Mouse (Mus musculus) stomach, embryonic 16.5 days (tissue): ENCODE data around the gene Lpar2. TPM values are rescaled to one million over a fixed set of nuclear protein-coding genes. Genes with fewer than 3 reads are reported as not detected.

Experiments
- ATAC-seq: fragments of 200-750 bp; cut with Nextera tagmentation; 2 replicates; pipeline ENCODE4 v1.8.0; 2017; ENCODE audit warnings: moderate number of reproducible peaks, moderate TSS enrichment; ENCODE audit not compliant: insufficient read depth, low FRiP score
- H3K27ac ChIP-seq: fragments of 300-500 bp; sonication (generic); 2 replicates; pipeline ENCODE4 v1.5.1; 2014; ENCODE audit warnings: low read length
- H3K27me3 ChIP-seq: fragments of 300-500 bp; sonication (generic); 2 replicates; pipeline ENCODE4 v1.6.1; 2014; ENCODE audit warnings: low read length, control low read depth, mixed read lengths; ENCODE audit not compliant: control insufficient read depth, insufficient read depth
- H3K36me3 ChIP-seq: fragments of 300-500 bp; sonication (generic); 2 replicates; pipeline ENCODE4 v1.6.1; 2014; ENCODE audit warnings: low read length; ENCODE audit not compliant: control insufficient read depth, insufficient read depth
- H3K4me1 ChIP-seq: fragments of 300-500 bp; sonication (generic); 2 replicates; pipeline ENCODE4 v1.6.1; 2014; ENCODE audit warnings: low read length, control low read depth, mixed read lengths; ENCODE audit not compliant: control insufficient read depth, insufficient read depth
- H3K4me2 ChIP-seq: fragments of 300-500 bp; sonication (generic); 2 replicates; pipeline ENCODE4 v1.6.1; 2014; ENCODE audit warnings: low read depth, low read length, mixed read lengths
- H3K4me3 ChIP-seq: fragments of 300-500 bp; sonication (generic); replicated peaks from 2 replicates; pipeline ENCODE4 v1.5.1; 2014; ENCODE audit warnings: mild to moderate bottlenecking, low read length
- H3K9ac ChIP-seq: fragments of 300-500 bp; sonication (generic); 2 replicates; pipeline ENCODE4 v1.6.1; 2014; ENCODE audit warnings: low read length
- H3K9me3 ChIP-seq: fragments of 300-500 bp; sonication (generic); replicated peaks from 2 replicates; pipeline ENCODE4 v1.6.1; 2016; ENCODE audit warnings: low read length, control low read depth; ENCODE audit not compliant: control insufficient read depth
- WGBS: fragments of 180-500 bp; shearing (Covaris S2); extraction: QIAGEN DNeasy Blood & Tissue Kit; methylation state at CpG from one replicate; pipeline ENCODE4 v1.1.7; 2014; 5-methylcytosine and 5-hydroxymethylcytosine counted together
- polyA plus RNA-seq: library from polyadenylated mRNA; unstranded; fragments of >200 nt; fragmentation: Nextera tagmentation; extraction: Ambion mirVana; gene quantifications from 2 replicates; pipeline ENCODE4 v1.2.1, GENCODE M21; 2015

The Lpar2 gene
- polyA plus RNA-seq, 1 experiment from 2014 or later, result 0.35 TPM

GRCm38 (mm10) chr8:69849899-69850298 is 27.7 kb downstream of the Lpar2 start:
- Histone ChIP-seq H3K4me2 (no peak overlapping the region), H3K9me3 (no peaks in the 10 kb centered on the region), H3K36me3 (no peaks in the 10 kb centered on the region), H3K27ac (no peak overlapping the region), H3K9ac (no peak overlapping the region), H3K27me3 (no peaks in the 10 kb centered on the region), H3K4me1 (no peaks in the 10 kb centered on the region), H3K4me3 (no peak overlapping the region)
- 46% methylated on average over 3 of the region's 3 CpGs for WGBS
- no peak for ATAC-seq

GRCm38 (mm10) chr8:69850926-69851506 is 28.8 kb downstream of the Lpar2 start:
- 81% methylated on average over 7 of the region's 7 CpGs for WGBS
- Histone ChIP-seq H3K9ac (no peak overlapping the region), H3K27ac (no peak overlapping the region)

DNA sequence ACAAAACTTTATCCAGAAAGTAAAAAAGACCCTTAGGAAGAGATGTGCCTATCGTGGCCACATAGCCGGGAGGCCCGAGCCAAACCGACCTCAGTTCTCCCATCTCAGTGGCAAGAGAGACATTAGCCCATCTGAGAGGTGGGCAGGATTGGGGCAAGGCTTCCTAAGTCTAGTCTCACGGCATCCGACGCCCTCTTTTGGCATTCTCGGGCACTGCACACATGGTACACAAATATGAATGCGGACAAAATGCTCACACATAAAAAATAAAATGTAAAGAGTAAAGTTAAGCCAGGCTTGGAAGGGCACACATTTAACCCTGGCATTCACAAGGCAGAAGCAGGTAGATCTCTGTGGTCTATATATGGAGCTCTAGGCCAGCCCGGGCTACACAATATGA is 31.6 kb downstream of the Lpar2 start:
- 91% methylated on average over 10 of the region's 10 CpGs for WGBS
- no peaks in the 10 kb centered on the region for H3K27me3 ChIP-seq

More at GRCm38 (mm10) chr8:69850926-69851506, 28.8 kb downstream of the Lpar2 start:
- Histone ChIP-seq H3K9me3 (no peaks in the 10 kb centered on the region), H3K27me3 (no peaks in the 10 kb centered on the region), H3K36me3 (no peaks in the 10 kb centered on the region), H3K4me3 (no peak overlapping the region), H3K4me1 (no peaks in the 10 kb centered on the region), H3K4me2 (no peak overlapping the region)
- ATAC-seq, result no peak

DNA sequence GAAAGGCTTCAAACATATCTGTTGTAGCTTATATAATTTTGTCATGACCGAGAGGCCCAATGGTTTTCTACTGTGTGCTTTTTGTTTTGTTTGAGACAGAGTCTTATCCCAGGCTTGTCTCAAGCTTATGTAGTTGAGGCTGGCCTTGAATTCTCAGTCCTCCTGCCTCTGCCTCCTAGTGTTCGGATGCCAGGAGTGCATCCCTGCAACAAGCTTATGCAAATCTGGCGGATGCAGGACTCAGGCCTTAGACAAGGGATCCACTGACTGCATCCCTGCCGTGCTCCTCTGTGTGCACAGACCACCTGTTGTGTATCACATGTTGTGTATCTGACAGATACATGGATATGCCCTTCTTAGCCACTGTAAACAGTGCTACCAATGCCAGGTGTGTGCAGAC is 38.6 kb downstream of the Lpar2 start:
- H3K4me3 ChIP-seq, result no peak overlapping the region
- 63% methylated on average over 4 of the region's 4 CpGs for WGBS
- H3K9ac ChIP-seq, result no peak overlapping the region
- no peak overlapping the region for H3K4me2 ChIP-seq
- no peak overlapping the region for H3K27ac ChIP-seq
- no peaks in the 10 kb centered on the region for H3K4me1 ChIP-seq
- no peaks in the 10 kb centered on the region for H3K36me3 ChIP-seq
- no peaks in the 10 kb centered on the region for H3K9me3 ChIP-seq
- H3K27me3 ChIP-seq, result no peaks in the 10 kb centered on the region
- no peak for ATAC-seq

More for the DNA sequence above, 31.6 kb downstream of the Lpar2 start:
- Histone ChIP-seq H3K4me2 (no peak overlapping the region), H3K9ac (no peak overlapping the region), H3K36me3 (no peaks in the 10 kb centered on the region), H3K4me1 (no peaks in the 10 kb centered on the region), H3K27ac (no peak overlapping the region), H3K9me3 (no peaks in the 10 kb centered on the region), H3K4me3 (no peak overlapping the region)
- no peak for ATAC-seq

GRCm38 (mm10) chr8:69861251-69861650 is 39.0 kb downstream of the Lpar2 start:
- H3K4me1 ChIP-seq, result no peaks in the 10 kb centered on the region
- H3K36me3 ChIP-seq, result no peaks in the 10 kb centered on the region
- no peak overlapping the region for H3K4me2 ChIP-seq
- no peak overlapping the region for H3K27ac ChIP-seq
- H3K9ac ChIP-seq, result no peak overlapping the region
- H3K9me3 ChIP-seq, result no peaks in the 10 kb centered on the region
- no peak for ATAC-seq
- H3K4me3 ChIP-seq, result no peak overlapping the region
- no peaks in the 10 kb centered on the region for H3K27me3 ChIP-seq
- WGBS, result 63% methylated on average over 2 of the region's 2 CpGs

DNA sequence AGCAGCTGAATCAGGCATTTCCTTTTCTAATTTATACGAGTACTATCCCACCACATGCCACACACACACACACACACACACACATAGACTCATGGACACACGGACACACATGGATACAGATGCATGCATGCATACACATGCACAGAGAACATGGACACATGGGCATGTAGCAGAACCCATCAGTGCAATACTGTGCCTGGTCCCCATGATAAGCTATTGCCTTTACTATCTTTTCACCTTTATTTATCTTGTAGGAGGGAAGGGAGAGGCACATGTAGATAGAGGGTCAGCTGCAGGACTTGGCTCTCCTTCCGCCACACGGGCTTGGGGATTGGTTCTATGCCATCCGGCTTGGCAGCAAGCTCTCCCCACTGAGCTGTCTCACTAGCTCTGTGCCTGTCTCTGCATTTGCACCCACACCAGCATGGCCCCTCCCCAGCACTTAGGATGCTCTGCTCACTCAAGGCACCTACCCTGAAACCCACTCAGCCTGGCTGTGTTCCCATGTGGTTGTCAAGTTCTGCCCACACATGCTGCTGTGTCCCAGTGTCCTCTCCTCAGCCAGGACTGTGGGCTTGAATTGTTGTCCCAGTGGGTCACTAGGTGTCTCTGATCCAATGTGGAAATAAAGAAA is 41.3 kb downstream of the Lpar2 start:
- no peak for ATAC-seq

DNA sequence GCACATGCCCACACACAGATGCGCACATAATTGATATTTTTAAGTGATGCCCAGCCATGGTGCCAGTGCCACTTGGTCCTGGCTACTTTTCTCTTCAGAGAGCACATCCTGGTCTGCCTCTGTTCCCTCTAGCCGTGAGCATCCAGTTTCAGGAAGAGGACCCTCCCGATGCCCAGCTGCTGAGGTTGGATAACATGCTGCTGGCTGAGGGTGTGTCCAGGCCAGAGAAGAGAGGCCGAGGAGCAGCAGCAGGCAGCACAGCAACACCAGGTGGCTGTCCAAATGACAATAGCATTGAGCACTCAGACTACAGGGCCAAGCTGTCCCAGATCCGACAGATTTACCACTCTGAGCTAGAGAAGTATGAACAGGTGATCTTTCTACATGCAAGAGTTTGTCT is 42.0 kb downstream of the Lpar2 start:
- Histone ChIP-seq H3K27me3 (no peaks in the 10 kb centered on the region), H3K9ac (no peak overlapping the region), H3K4me3 (no peak overlapping the region), H3K9me3 (no peaks in the 10 kb centered on the region), H3K27ac (no peak overlapping the region), H3K4me1 (no peaks in the 10 kb centered on the region), H3K4me2 (no peak overlapping the region), H3K36me3 (no peaks in the 10 kb centered on the region)
- ATAC-seq, result no peak
- WGBS, result 73% methylated on average over 5 of the region's 5 CpGs

More for the DNA sequence above, 41.3 kb downstream of the Lpar2 start:
- WGBS, result 76% methylated on average over 5 of the region's 5 CpGs
- H3K27ac ChIP-seq, result no peak overlapping the region
- H3K9ac ChIP-seq, result no peak overlapping the region
- no peaks in the 10 kb centered on the region for H3K4me1 ChIP-seq
- H3K4me3 ChIP-seq, result no peak overlapping the region
- H3K4me2 ChIP-seq, result no peak overlapping the region
- no peaks in the 10 kb centered on the region for H3K9me3 ChIP-seq
- H3K27me3 ChIP-seq, result no peaks in the 10 kb centered on the region
- H3K36me3 ChIP-seq, result no peaks in the 10 kb centered on the region

DNA sequence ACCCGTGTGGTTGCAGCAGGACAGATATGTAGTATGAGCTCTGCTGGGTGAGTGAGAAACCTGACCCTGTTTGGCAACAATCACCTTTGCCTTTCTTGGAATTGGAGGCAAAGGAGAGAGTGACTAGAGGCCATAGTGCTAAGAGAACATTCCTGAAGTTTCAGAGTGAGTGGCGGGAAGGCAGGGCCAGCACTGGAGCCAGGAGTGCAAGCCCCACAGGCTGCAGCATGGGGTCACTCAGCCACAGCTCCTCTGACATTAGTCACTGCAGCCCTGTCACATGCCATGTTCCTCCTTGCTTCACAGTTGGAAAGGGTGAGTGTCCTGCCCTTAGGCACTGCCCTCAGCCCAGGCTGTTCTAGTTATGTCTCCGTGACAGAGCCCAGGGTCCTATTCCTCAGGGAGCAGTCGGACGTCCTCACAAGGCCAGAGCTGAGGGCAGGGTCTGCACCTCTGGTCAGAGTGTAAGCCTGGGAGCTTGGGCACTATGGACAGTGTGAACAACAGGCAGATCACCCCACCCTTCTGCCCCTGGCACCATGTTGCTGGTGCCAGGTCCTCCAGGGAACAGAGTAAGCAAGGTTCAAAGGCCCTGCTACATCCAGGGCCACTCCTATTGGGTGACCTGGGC is 45.6 kb downstream of the Lpar2 start:
- H3K9me3 ChIP-seq, result no peaks in the 10 kb centered on the region
- H3K36me3 ChIP-seq, result no peaks in the 10 kb centered on the region
- H3K27ac ChIP-seq, result no peak overlapping the region
- 66% methylated on average over 5 of the region's 5 CpGs for WGBS
- no peak for ATAC-seq
- no peaks in the 10 kb centered on the region for H3K27me3 ChIP-seq
- H3K4me2 ChIP-seq, result no peak overlapping the region
- no peak overlapping the region for H3K9ac ChIP-seq
- no peak overlapping the region for H3K4me3 ChIP-seq
- no peaks in the 10 kb centered on the region for H3K4me1 ChIP-seq

DNA sequence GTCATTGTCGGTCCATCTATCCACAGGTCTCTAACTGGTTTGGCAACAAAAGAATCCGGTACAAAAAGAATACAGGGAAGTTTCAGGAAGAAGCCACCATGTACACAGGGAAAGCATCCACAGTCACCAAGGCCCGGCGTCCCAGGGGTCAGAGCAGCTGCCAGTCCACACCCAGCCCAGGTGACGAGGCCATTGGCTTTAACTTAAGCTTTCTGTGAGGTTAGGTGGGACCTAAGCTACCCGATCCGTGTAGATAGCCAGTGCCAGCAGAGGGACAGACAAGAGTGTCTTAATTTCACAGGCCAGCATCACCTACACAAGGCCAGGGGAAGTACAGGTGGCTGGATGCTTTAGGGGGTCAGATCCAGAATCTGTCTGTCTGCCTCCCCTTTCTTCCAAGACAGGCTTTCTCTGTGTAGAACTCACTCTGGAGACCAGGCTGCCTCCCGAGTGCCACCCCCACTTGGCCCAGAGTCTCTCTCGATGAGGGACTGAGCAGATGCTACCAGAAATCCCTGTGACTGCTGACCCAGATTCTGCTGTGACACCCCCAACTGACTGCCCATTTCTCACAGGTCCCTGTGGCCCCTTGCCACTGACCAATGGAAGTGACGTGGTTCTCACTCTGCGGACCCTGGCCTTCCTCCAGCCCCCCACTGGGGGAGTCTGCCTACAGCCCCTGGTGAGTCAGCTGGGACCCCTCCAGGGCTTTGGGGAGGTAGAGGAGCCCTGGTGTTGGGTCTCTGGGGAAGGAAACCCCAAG is 48.0 kb downstream of the Lpar2 start:
- 82% methylated on average over 11 of the region's 11 CpGs for WGBS

More for the DNA sequence above, 48.0 kb downstream of the Lpar2 start:
- Histone ChIP-seq H3K4me2 (no peak overlapping the region), H3K9ac (no peak overlapping the region), H3K27ac (no peak overlapping the region), H3K36me3 (no peaks in the 10 kb centered on the region), H3K27me3 (no peaks in the 10 kb centered on the region), H3K9me3 (no peaks in the 10 kb centered on the region), H3K4me1 (no peaks in the 10 kb centered on the region), H3K4me3 (no peak overlapping the region)
- no peak for ATAC-seq
